Mouse (Mus musculus) spleen, adult 2 months (tissue): Measurements from ENCODE around the gene Apoc3.

Experiments used
- CTCF ChIP-seq: fragments of 200-500 bp; IDR thresholded peaks from 2 replicates; pipeline ENCODE4 v1.5.1; 2011; ENCODE audit warnings: mild to moderate bottlenecking, inconsistent platforms; ENCODE audit not compliant: insufficient read depth, insufficient read length, insufficient replicate concordance; ENCODE audit errors: extremely low read depth
- POLR2A ChIP-seq: fragments of 200-500 bp; IDR thresholded peaks from 2 replicates; pipeline ENCODE4 v1.6.1; 2011; ENCODE audit warnings: low read depth, low read length, inconsistent platforms

DNA sequence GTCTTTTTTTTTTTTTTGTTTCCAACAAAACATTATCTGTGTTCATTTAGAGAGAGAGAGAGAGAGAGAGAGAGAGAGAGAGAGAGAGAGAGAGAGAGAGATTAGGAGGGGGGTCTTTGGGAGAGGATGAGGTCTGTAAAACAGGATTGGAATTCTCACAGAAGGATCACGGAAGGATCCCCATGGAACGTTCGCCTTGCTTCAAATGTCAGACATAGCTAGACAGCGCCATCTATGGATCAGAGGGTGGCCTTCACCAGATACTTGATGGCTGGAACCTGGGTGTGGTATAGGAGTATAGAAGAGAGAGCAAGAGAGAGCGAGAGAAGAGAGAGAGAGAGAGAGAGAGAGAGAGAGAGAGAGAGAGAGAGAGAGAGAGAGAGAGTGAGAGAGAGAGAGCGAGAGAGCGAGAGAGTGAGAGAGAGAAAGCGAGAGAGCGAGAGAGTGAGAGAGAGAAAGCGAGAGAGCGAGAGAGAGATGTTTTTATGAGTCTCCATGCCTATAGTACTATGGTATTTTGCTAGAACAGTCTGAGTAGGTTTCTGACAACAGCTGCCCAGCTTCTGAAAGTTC, 11.4 kb upstream of the Apoc3 start:
- TF ChIP-seq POLR2A: no peak
- peak; percentile 69; the same call in 1 of the 2 replicates for TF ChIP-seq CTCF
